9 mouse cellular contexts compared by ENCODE assay signal in genomic region chr5:76906155-76906499, GRCm38 (mm10). TPM values are rescaled to one million over a fixed set of nuclear protein-coding genes. Genes with fewer than 3 reads are reported as not detected.
A peak's percentile ranks its signal among the peaks of the same experiment; 100 is the strongest.
DNase-seq lines count a peak whose midpoint lies in the region; ATAC-seq and TF ChIP-seq lines count a peak whose summit lies in the region.
"Had no signal": no experiment of that assay in that cellular context is flagged by ENCODE, and none has a peak within 500 bp of the region (broad histone marks: within the 10 kb centered on the region; RNA-seq: fewer than 3 reads in every experiment).

No protein-coding gene starts in this region.

- peak overlapping the region; percentile 92 for H3K9ac ChIP-seq in lung, postnatal 0 days (replicated peaks; ENCODE audit: low read depth)
- H3K9ac ChIP-seq in limb, embryonic 12.5 days (replicated peaks): peak overlapping the region; percentile 78
- peak overlapping the region; percentile 82 for H3K9ac ChIP-seq in stomach, embryonic 14.5 days (replicated peaks; ENCODE audit: low read depth, low read length)

- TF ChIP-seq CTCF in lung, postnatal 0 days (IDR thresholded peaks at IDR 0.05): no peak
- no peak for TF ChIP-seq CTCF in embryonic fibroblast, embryonic 13.5 days (IDR thresholded peaks at IDR 0.05; ENCODE audit: borderline replicate concordance, insufficient read depth, low read length)

- H3K27ac ChIP-seq in lung, postnatal 0 days (ENCODE audit: low read length): peak overlapping the region; percentile 94
- H3K27ac ChIP-seq in embryonic fibroblast, embryonic 13.5 days (ENCODE audit: insufficient read depth, low read length): no peak overlapping the region
- peak overlapping the region; percentile 89 for H3K27ac ChIP-seq in limb, embryonic 12.5 days
- peak overlapping the region; percentile 89; the same call in 1 of the 2 replicates for H3K27ac ChIP-seq in stomach, embryonic 14.5 days (ENCODE audit: low read length)

- DNase-seq in lung, postnatal 0 days (ENCODE audit: low spot score): no peak
- DNase-seq in lung, postnatal 14 days: no peak
- DNase-seq in urinary bladder, postnatal 14 days (ENCODE audit: low spot score): no peak
- no peak for DNase-seq in left cerebral cortex, postnatal 14 days (ENCODE audit: low spot score in 2 of 2)
- DNase-seq: cerebellum, adult 18-20 months had no signal

- no peaks in the 10 kb centered on the region for H3K9me3 ChIP-seq in lung, postnatal 0 days (ENCODE audit: low read length)
- H3K9me3 ChIP-seq in limb, embryonic 12.5 days: no peaks in the 10 kb centered on the region
- no peaks in the 10 kb centered on the region for H3K9me3 ChIP-seq in stomach, embryonic 14.5 days (ENCODE audit: control insufficient read depth, low read depth, low read length)

- H3K27me3 ChIP-seq in lung, postnatal 0 days (replicated peaks; ENCODE audit: insufficient read depth, low read length): no peaks in the 10 kb centered on the region
- H3K27me3 ChIP-seq in limb, embryonic 12.5 days: no peaks in the 10 kb centered on the region
- no peaks in the 10 kb centered on the region for H3K27me3 ChIP-seq in stomach, embryonic 14.5 days (ENCODE audit: control insufficient read depth, insufficient read depth, low read length)

- peak overlapping the region; percentile 67 for H3K4me3 ChIP-seq in lung, postnatal 0 days (ENCODE audit: low read depth, low read length)
- peak overlapping the region; percentile 65 for H3K4me3 ChIP-seq in embryonic fibroblast, embryonic 13.5 days (ENCODE audit: insufficient read depth, low read length)
- H3K4me3 ChIP-seq in limb, embryonic 12.5 days (replicated peaks): peak overlapping the region; percentile 69
- peak overlapping the region; percentile 74 for H3K4me3 ChIP-seq in stomach, embryonic 14.5 days (ENCODE audit: low read depth, low read length)

- H3K4me1 ChIP-seq in lung, postnatal 0 days (ENCODE audit: insufficient read depth, low read depth, low read length): no peaks in the 10 kb centered on the region; the same call in 1 of the 2 replicates
- no peaks in the 10 kb centered on the region for H3K4me1 ChIP-seq in embryonic fibroblast, embryonic 13.5 days (ENCODE audit: control insufficient read depth, insufficient read depth, low read length)
- 0 out of 2 replicates have a peak, but pooled peaks cover 4% of the 10 kb centered on the region for H3K4me1 ChIP-seq in limb, embryonic 12.5 days (replicated peaks)
- H3K4me1 ChIP-seq in stomach, embryonic 14.5 days (ENCODE audit: control insufficient read depth, insufficient read depth, low read length): 0 out of 2 replicates have a peak, but pooled peaks cover 7% of the 10 kb centered on the region

- 21% methylated on average over 3 of the region's 3 CpGs for WGBS in lung, postnatal 0 days
- WGBS in limb, embryonic 12.5 days: 48% methylated on average over 3 of the region's 3 CpGs
- WGBS in stomach, embryonic 14.5 days: 36% methylated on average over 3 of the region's 3 CpGs

- ATAC-seq in lung, postnatal 0 days: no peak
- ATAC-seq in limb, embryonic 12.5 days (ENCODE audit: insufficient number of reproducible peaks, insufficient read depth, low FRiP score, low TSS enrichment, low read depth): no peak
- ATAC-seq in stomach, embryonic 14.5 days (ENCODE audit: insufficient number of reproducible peaks, insufficient read depth, low FRiP score, low read depth): no peak
- ATAC-seq in inflammation-experienced regulatory T-cells, adult 6 months: no peak

- no peaks in the 10 kb centered on the region for H3K36me3 ChIP-seq in lung, postnatal 0 days (ENCODE audit: insufficient read depth, low read length)
- H3K36me3 ChIP-seq in limb, embryonic 12.5 days: peaks cover 5% of the 10 kb centered on the region; the same call in 1 of the 2 replicates
- peaks cover 2% of the 10 kb centered on the region; the same call in 1 of the 2 replicates for H3K36me3 ChIP-seq in stomach, embryonic 14.5 days (ENCODE audit: control insufficient read depth, insufficient read depth, low read length)

- TF ChIP-seq POLR2A in embryonic fibroblast, embryonic 13.5 days (IDR thresholded peaks at IDR 0.05; ENCODE audit: low read depth, low read length): no peak

- intact Hi-C loops in left cerebral cortex, postnatal 14 days (cut with DNase I): no loop called here

- H3K4me2 ChIP-seq in lung, postnatal 0 days (replicated peaks; ENCODE audit: low read depth, low read length): peak overlapping the region; percentile 85
- peak overlapping the region; percentile 70 for H3K4me2 ChIP-seq in limb, embryonic 12.5 days
- peak overlapping the region; percentile 63 for H3K4me2 ChIP-seq in stomach, embryonic 14.5 days (replicated peaks; ENCODE audit: low read depth, low read length)

- no peak for TF ChIP-seq EP300 in lung, postnatal 0 days (IDR thresholded peaks at IDR 0.05)

RNA-seq across cellular contexts. Expression of gene Aasdh, which starts 0.8 kb away (rescaled TPM):
- polyA plus RNA-seq in lung, postnatal 0 days (2015; fragmentation: Nextera tagmentation; extraction: Ambion mirVana): 7.2 and 8.0 TPM in 2 replicates
- polyA plus RNA-seq in embryonic fibroblast, embryonic 13.5 days (2011; ENCODE audit: insufficient read length, low read depth, missing spikeins): 18.0 and 20.2 TPM in 2 replicates
- 21.1 and 21.9 TPM in 2 replicates for polyA plus RNA-seq in limb, embryonic 12.5 days (2016; fragmentation: Nextera tagmentation; extraction: Ambion mirVana)
- 18.7 and 27.6 TPM in 2 replicates for polyA plus RNA-seq in stomach, embryonic 14.5 days (2014; fragmentation: Nextera tagmentation; extraction: Ambion mirVana)
- polyA plus RNA-seq in inflammation-experienced regulatory T-cells, adult 6 months (2017; shearing (Covaris generic)): 10 to 100 TPM; 12.1 to 19.8 (median 13.9) TPM
- total RNA-seq in left cerebral cortex, postnatal 14 days (2021): 10 to 100 TPM; 19.6 to 20.2 TPM

RNA-seq across cellular contexts. Expression of gene Paics, which starts 45.0 kb away (rescaled TPM):
- 166 and 167 TPM in 2 replicates for polyA plus RNA-seq in lung, postnatal 0 days (2015; fragmentation: Nextera tagmentation; extraction: Ambion mirVana)
- polyA plus RNA-seq in embryonic fibroblast, embryonic 13.5 days (2011; ENCODE audit: insufficient read length, low read depth, missing spikeins): 162 and 173 TPM in 2 replicates
- 392 and 396 TPM in 2 replicates for polyA plus RNA-seq in limb, embryonic 12.5 days (2016; fragmentation: Nextera tagmentation; extraction: Ambion mirVana)
- polyA plus RNA-seq in stomach, embryonic 14.5 days (2014; fragmentation: Nextera tagmentation; extraction: Ambion mirVana): 244 and 254 TPM in 2 replicates
- 100 to 1,000 TPM; 164 to 233 (median 183) TPM for polyA plus RNA-seq in inflammation-experienced regulatory T-cells, adult 6 months (2017; shearing (Covaris generic))
- 10 to 100 TPM; 95.7 to 95.9 TPM for total RNA-seq in left cerebral cortex, postnatal 14 days (2021)

RNA-seq across cellular contexts. Expression of gene Ppat, which starts 45.3 kb away (rescaled TPM):
- 12.5 and 14.0 TPM in 2 replicates for polyA plus RNA-seq in lung, postnatal 0 days (2015; fragmentation: Nextera tagmentation; extraction: Ambion mirVana)
- polyA plus RNA-seq in embryonic fibroblast, embryonic 13.5 days (2011; ENCODE audit: insufficient read length, low read depth, missing spikeins): 17.0 and 20.2 TPM in 2 replicates
- 34.6 and 36.0 TPM in 2 replicates for polyA plus RNA-seq in limb, embryonic 12.5 days (2016; fragmentation: Nextera tagmentation; extraction: Ambion mirVana)
- 29.1 and 31.6 TPM in 2 replicates for polyA plus RNA-seq in stomach, embryonic 14.5 days (2014; fragmentation: Nextera tagmentation; extraction: Ambion mirVana)
- 10 to 100 TPM; 24.3 to 31.7 (median 27.8) TPM for polyA plus RNA-seq in inflammation-experienced regulatory T-cells, adult 6 months (2017; shearing (Covaris generic))
- total RNA-seq in left cerebral cortex, postnatal 14 days (2021): 10 to 100 TPM; 20.1 to 20.4 TPM
